Mouse (Mus musculus): ENCODE results near the gene Olfr1221. TPM values are rescaled to one million over a fixed set of nuclear protein-coding genes. Genes with fewer than 3 reads are reported as not detected.

The Olfr1221 gene
- polyA plus RNA-seq, 1 experiment from 2014 or later, result not detected

Other genes starting within 250 kb of the Olfr1221 start
- gene Olfr1208, start 215.0 kb downstream of the Olfr1221 start, polyA plus RNA-seq (2016; fragmentation: Nextera tagmentation; extraction: Ambion mirVana), result not detected in 2 replicates
- not detected in 2 replicates for gene Olfr1209, start 202.1 kb downstream of the Olfr1221 start, polyA plus RNA-seq (2016; fragmentation: Nextera tagmentation; extraction: Ambion mirVana)
- gene Olfr1211, start 179.2 kb downstream of the Olfr1221 start, polyA plus RNA-seq (2016; fragmentation: Nextera tagmentation; extraction: Ambion mirVana), result not detected in 2 replicates
- not detected in 2 replicates for gene Olfr1212, start 163.3 kb downstream of the Olfr1221 start, polyA plus RNA-seq (2016; fragmentation: Nextera tagmentation; extraction: Ambion mirVana)
- not detected in 2 replicates for gene Gm13762, start 137.0 kb downstream of the Olfr1221 start, polyA plus RNA-seq (2016; fragmentation: Nextera tagmentation; extraction: Ambion mirVana)
- not detected in 2 replicates for gene Olfr1214, start 124.6 kb downstream of the Olfr1221 start, polyA plus RNA-seq (2016; fragmentation: Nextera tagmentation; extraction: Ambion mirVana)
- not detected in 2 replicates for gene Olfr1215, start 110.3 kb downstream of the Olfr1221 start, polyA plus RNA-seq (2016; fragmentation: Nextera tagmentation; extraction: Ambion mirVana)
- not detected in 2 replicates for gene Olfr1216, start 98.9 kb downstream of the Olfr1221 start, polyA plus RNA-seq (2016; fragmentation: Nextera tagmentation; extraction: Ambion mirVana)
- not detected in 2 replicates for gene Olfr1217, start 85.2 kb downstream of the Olfr1221 start, polyA plus RNA-seq (2016; fragmentation: Nextera tagmentation; extraction: Ambion mirVana)
- gene Olfr1218, start 56.1 kb downstream of the Olfr1221 start, polyA plus RNA-seq (2016; fragmentation: Nextera tagmentation; extraction: Ambion mirVana), result not detected in 2 replicates
- gene Olfr1219, start 33.8 kb downstream of the Olfr1221 start, polyA plus RNA-seq (2016; fragmentation: Nextera tagmentation; extraction: Ambion mirVana), result not detected in 2 replicates
- gene Olfr1220, start 10.4 kb downstream of the Olfr1221 start, polyA plus RNA-seq (2016; fragmentation: Nextera tagmentation; extraction: Ambion mirVana), result not detected in 2 replicates
- gene Olfr1222, start 15.8 kb upstream of the Olfr1221 start, polyA plus RNA-seq (2016; fragmentation: Nextera tagmentation; extraction: Ambion mirVana), result not detected in 2 replicates
- gene Olfr1223, start 34.3 kb upstream of the Olfr1221 start, polyA plus RNA-seq (2016; fragmentation: Nextera tagmentation; extraction: Ambion mirVana), result not detected in 2 replicates
- gene Olfr1224-ps1, start 46.8 kb upstream of the Olfr1221 start, polyA plus RNA-seq (2016; fragmentation: Nextera tagmentation; extraction: Ambion mirVana), result not detected in 2 replicates
- gene Olfr1225, start 57.4 kb upstream of the Olfr1221 start, polyA plus RNA-seq (2016; fragmentation: Nextera tagmentation; extraction: Ambion mirVana), result not detected in 2 replicates
- not detected in 2 replicates for gene Olfr1226, start 82.8 kb upstream of the Olfr1221 start, polyA plus RNA-seq (2016; fragmentation: Nextera tagmentation; extraction: Ambion mirVana)
- not detected in 2 replicates for gene Olfr1228, start 136.8 kb upstream of the Olfr1221 start, polyA plus RNA-seq (2016; fragmentation: Nextera tagmentation; extraction: Ambion mirVana)
- gene Olfr1229, start 170.7 kb upstream of the Olfr1221 start, polyA plus RNA-seq (2016; fragmentation: Nextera tagmentation; extraction: Ambion mirVana), result not detected in 2 replicates
- not detected in 2 replicates for gene Olfr1230, start 180.0 kb upstream of the Olfr1221 start, polyA plus RNA-seq (2016; fragmentation: Nextera tagmentation; extraction: Ambion mirVana)
- gene Olfr1231, start 189.8 kb upstream of the Olfr1221 start, polyA plus RNA-seq (2016; fragmentation: Nextera tagmentation; extraction: Ambion mirVana), result not detected in 2 replicates
- gene Olfr1232, start 212.4 kb upstream of the Olfr1221 start, polyA plus RNA-seq (2016; fragmentation: Nextera tagmentation; extraction: Ambion mirVana), result not detected in 2 replicates
- gene Olfr1233, start 225.1 kb upstream of the Olfr1221 start, polyA plus RNA-seq (2016; fragmentation: Nextera tagmentation; extraction: Ambion mirVana), result not detected in 2 replicates
- gene Olfr1234, start 247.6 kb upstream of the Olfr1221 start, polyA plus RNA-seq (2016; fragmentation: Nextera tagmentation; extraction: Ambion mirVana), result not detected in 2 replicates

Measured in limb, embryonic 10.5 days (tissue).